Mouse (Mus musculus) intestine, embryonic 16.5 days (tissue): Measurements from ENCODE around the gene Gm14190. TPM values are rescaled to one million over a fixed set of nuclear protein-coding genes. Genes with fewer than 3 reads are reported as not detected.
"Not testable (repeated sequence)": the region's sequence is repeated elsewhere in the genome, so short reads cannot be mapped to it uniquely, and the experiment has no call there.

ENCODE experiments used
- ATAC-seq: fragments of 200-750 bp; cut with Nextera tagmentation; 2 replicates; pipeline ENCODE4 v1.8.0; 2017; ENCODE audit warnings: moderate TSS enrichment, moderate library complexity
- H3K27ac ChIP-seq: fragments of 300-500 bp; sonication (generic); 2 replicates; pipeline ENCODE4 v1.5.1; 2014; ENCODE audit warnings: mild to moderate bottlenecking, low read length
- H3K27me3 ChIP-seq: fragments of 300-500 bp; sonication (generic); replicated peaks from 2 replicates; pipeline ENCODE4 v1.6.1; 2014; ENCODE audit warnings: low read length, control low read depth, mixed read lengths; ENCODE audit not compliant: control insufficient read depth, insufficient read depth
- H3K36me3 ChIP-seq: fragments of 300-500 bp; sonication (generic); 2 replicates; pipeline ENCODE4 v1.6.1; 2014; ENCODE audit warnings: low read length, control low read depth; ENCODE audit not compliant: control insufficient read depth, insufficient read depth
- H3K4me1 ChIP-seq: fragments of 300-500 bp; sonication (generic); 2 replicates; pipeline ENCODE4 v1.6.1; 2014; ENCODE audit warnings: low read length, control low read depth, mixed read lengths; ENCODE audit not compliant: control insufficient read depth, insufficient read depth
- H3K4me2 ChIP-seq: fragments of 300-500 bp; sonication (generic); 2 replicates; pipeline ENCODE4 v1.6.1; 2014; ENCODE audit warnings: low read depth, low read length, control low read depth
- H3K4me3 ChIP-seq: fragments of 300-500 bp; sonication (generic); 2 replicates; pipeline ENCODE4 v1.5.1; 2014; ENCODE audit warnings: mild to moderate bottlenecking, low read length
- H3K9ac ChIP-seq: fragments of 300-500 bp; sonication (generic); 2 replicates; pipeline ENCODE4 v1.6.1; 2014; ENCODE audit warnings: low read depth, low read length
- H3K9me3 ChIP-seq: fragments of 300-500 bp; sonication (generic); 2 replicates; pipeline ENCODE4 v1.6.1; 2016; ENCODE audit warnings: low read length, control low read depth; ENCODE audit not compliant: control insufficient read depth
- WGBS: fragments of 180-500 bp; shearing (Covaris S2); extraction: QIAGEN DNeasy Blood & Tissue Kit; methylation state at CpG from one replicate; pipeline ENCODE4 v1.1.7; 2014; 5-methylcytosine and 5-hydroxymethylcytosine counted together
- polyA plus RNA-seq: library from polyadenylated mRNA; unstranded; fragments of >200 nt; fragmentation: Nextera tagmentation; extraction: Ambion mirVana; gene quantifications from 2 replicates; pipeline ENCODE4 v1.2.1, GENCODE M21; 2015

Gm14190 gene
- polyA plus RNA-seq, 1 experiment from 2014 or later, result not detected

DNA sequence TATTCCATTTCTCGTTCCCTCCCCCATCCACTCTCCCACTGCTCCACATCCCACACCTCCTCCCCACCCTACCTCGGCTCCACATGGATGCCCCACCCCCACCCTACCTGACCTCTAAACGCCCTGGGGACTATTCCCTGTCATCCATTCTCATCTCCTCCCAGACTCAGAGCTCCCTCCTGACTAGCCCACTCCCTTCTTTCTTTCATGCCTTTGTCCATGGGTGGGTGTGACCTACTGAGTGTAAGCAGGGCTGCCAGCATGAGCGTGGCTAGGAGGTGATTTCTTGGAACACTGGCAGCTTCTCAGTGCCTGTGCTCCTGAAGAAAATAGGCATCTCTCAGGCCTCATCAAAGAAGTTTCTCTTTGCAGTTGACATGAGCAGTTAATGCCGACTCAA lies 33.5 kb downstream of the Gm14190 start:
- Histone ChIP-seq H3K27ac (no peak overlapping the region), H3K4me1 (no peaks in the 10 kb centered on the region), H3K36me3 (no peaks in the 10 kb centered on the region), H3K4me3 (no peak overlapping the region), H3K9me3 (no peaks in the 10 kb centered on the region), H3K9ac (no peak overlapping the region), H3K27me3 (no peaks in the 10 kb centered on the region), H3K4me2 (no peak overlapping the region)
- WGBS, result 52% methylated on average over 5 of the region's 5 CpGs
- ATAC-seq, result no peak

DNA sequence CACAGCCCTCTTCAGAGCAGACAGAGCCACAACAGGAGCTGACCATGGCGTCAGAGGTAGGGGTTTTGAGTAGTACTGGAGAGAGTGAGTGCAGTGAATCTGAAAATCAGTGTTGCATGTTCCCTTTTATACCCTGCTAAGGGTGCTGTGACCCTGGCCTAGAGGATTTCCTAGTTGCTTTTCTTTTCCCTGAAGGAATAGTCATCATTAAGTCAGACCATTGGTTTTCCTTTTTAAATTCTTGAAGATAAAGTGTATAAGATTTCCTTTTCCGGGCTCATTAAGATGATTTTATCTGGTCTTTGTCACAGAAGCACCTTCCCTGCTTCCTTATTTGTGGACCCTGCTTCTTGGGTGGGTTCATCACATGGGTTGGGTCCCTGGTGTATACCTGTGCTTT lies 40.4 kb downstream of the Gm14190 start, which contains the start of gene Gm11555:
TSS of gene Gm11555 (minus strand) at position 101 of the 400 bp plus-strand sequence.
- Histone ChIP-seq H3K4me1 (no peaks in the 10 kb centered on the region), H3K9ac (no peak within 1 kb of the TSS), H3K36me3 (no peaks in the 10 kb centered on the region), H3K4me3 (no peak within 1 kb of the TSS), H3K9me3 (no peaks in the 10 kb centered on the region), H3K27me3 (no peaks in the 10 kb centered on the region), H3K27ac (no peak within 1 kb of the TSS), H3K4me2 (no peak within 1 kb of the TSS)
- 79% methylated on average over 2 of the region's 2 CpGs for WGBS
- ATAC-seq, result no peak

DNA sequence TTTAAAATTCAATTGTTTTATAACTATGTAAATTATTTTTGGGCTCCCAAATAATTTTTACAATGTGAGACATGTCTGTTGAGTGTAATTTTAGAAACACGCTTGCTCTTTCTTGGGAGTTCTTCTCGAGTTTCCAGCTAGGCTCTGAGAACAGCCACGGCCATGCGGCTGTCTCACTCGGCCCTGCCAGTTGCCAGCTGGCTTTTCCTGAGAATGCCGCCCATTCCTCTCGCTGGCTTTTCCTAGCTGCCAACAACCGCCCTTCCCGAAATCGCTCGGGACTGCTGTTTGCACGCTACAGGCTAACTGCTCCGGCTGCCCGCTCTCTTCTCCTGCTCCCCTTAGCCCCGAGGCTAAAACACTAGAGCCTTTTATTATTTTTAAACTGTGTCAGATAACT lies 44.1 kb downstream of the Gm14190 start:
- Histone ChIP-seq H3K4me2 (no peak overlapping the region), H3K27me3 (no peaks in the 10 kb centered on the region), H3K4me3 (no peak overlapping the region), H3K36me3 (no peaks in the 10 kb centered on the region), H3K9me3 (no peaks in the 10 kb centered on the region), H3K27ac (no peak overlapping the region), H3K9ac (no peak overlapping the region), H3K4me1 (no peaks in the 10 kb centered on the region)
- 88% methylated on average over 15 of the region's 15 CpGs for WGBS
- ATAC-seq, result no peak

DNA sequence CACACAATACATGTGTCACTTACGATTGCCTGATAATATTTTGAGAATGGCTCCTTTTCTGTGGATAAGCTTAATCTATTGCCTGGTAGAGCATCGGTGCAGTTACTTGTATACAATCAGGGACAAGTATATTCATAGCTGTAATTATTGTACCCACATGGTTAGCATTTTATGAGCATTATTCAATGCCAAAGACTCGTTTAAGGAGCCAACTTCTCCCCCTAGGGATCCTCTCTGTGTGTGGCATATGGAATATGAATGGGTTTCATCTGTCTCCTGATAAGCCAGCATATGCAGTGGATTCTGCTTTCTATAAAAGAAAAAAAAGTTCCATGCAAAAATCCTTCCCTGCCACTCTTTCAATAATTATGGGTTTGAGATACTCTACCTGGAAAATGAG lies 46.2 kb downstream of the Gm14190 start:
- 76% methylated on average over 3 of the region's 3 CpGs for WGBS
- H3K27ac ChIP-seq, result no peak overlapping the region

DNA sequence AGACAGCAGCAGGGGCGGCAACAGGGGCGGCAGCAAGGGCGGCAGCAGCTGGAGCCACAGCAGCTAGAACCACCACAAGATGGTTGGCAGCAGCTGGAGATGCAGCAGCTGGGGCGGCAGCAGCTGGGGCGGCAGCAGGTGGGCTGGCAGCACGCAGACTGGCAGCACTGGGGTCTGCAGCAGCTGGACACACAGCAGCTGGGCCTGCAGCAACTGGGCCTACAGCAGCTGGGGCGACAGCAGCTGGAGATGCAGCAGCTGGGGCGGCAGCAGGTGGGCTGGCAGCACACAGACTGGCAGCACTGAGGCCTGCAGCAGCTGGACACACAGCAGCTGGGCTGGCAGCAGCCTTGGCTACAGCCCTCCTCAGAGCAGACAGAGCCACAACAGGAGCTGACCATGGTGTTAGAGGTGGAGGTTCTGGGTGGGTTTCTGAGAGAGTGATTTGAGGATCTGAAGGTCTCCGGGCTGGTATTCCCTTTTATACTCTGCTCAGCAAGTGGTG lies 46.9 kb downstream of the Gm14190 start, which contains the start of gene Krtap4-7:
TSS of gene Krtap4-7 (minus strand) at position 455 of the 505 bp plus-strand sequence.
- H3K36me3 ChIP-seq, H3K4me2 ChIP-seq, H3K4me1 ChIP-seq, H3K27me3 ChIP-seq, H3K4me3 ChIP-seq, H3K27ac ChIP-seq, H3K9me3 ChIP-seq, H3K9ac ChIP-seq, ATAC-seq: not testable (repeated sequence)
- WGBS, result 83% methylated on average over 9 of the region's 9 CpGs

More for the DNA sequence above, 46.2 kb downstream of the Gm14190 start:
- ATAC-seq, result no peak
- no peaks in the 10 kb centered on the region for H3K9me3 ChIP-seq
- H3K36me3 ChIP-seq, result no peaks in the 10 kb centered on the region
- H3K9ac ChIP-seq, result no peak overlapping the region
- H3K4me3 ChIP-seq, result no peak overlapping the region
- H3K27me3 ChIP-seq, result no peaks in the 10 kb centered on the region
- no peaks in the 10 kb centered on the region for H3K4me1 ChIP-seq
- no peak overlapping the region for H3K4me2 ChIP-seq

DNA sequence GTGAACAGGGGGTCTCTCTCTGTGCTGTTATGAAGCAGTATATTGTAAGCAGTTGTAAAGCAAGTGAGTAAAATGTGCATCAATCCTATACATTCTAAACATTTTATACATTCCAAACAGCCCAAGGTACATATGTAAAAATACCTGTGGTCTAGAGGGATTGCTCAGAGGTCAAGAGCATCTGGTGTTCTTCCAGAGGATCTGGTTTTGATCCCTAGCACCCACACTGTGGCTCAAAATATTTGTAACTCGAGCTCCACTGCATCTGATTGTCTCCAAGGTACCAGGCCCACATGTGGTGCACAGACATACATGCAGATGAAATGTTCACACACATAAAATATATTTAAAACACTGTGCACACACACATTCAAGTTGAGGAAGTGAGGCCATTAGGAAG lies 49.6 kb downstream of the Gm14190 start:
- Histone ChIP-seq H3K9ac (no peak overlapping the region), H3K4me2 (no peak overlapping the region), H3K36me3 (no peaks in the 10 kb centered on the region), H3K9me3 (no peaks in the 10 kb centered on the region), H3K27ac (no peak overlapping the region), H3K27me3 (no peaks in the 10 kb centered on the region), H3K4me1 (no peaks in the 10 kb centered on the region), H3K4me3 (no peak overlapping the region)
- no peak for ATAC-seq
- 34% methylated on average over 1 of the region's 1 CpGs for WGBS

Other genes starting within 250 kb of the Gm14190 start
- 18.4 and 19.6 TPM in 2 replicates for gene Krt23, start 197.6 kb downstream of the Gm14190 start, polyA plus RNA-seq
- not detected in 2 replicates for gene Krt39, start 169.4 kb downstream of the Gm14190 start, polyA plus RNA-seq
- gene Krt40, start 147.6 kb downstream of the Gm14190 start, polyA plus RNA-seq, result not detected in 2 replicates
- gene Krtap3-3, start 139.9 kb downstream of the Gm14190 start, polyA plus RNA-seq, result not detected in 2 replicates
- not detected in 2 replicates for gene Krtap3-2, start 133.9 kb downstream of the Gm14190 start, polyA plus RNA-seq
- gene Gm11939, start 131.3 kb downstream of the Gm14190 start, polyA plus RNA-seq, result not detected in 2 replicates
- not detected in 2 replicates for gene Krtap3-1, start 124.1 kb downstream of the Gm14190 start, polyA plus RNA-seq
- not detected in 2 replicates for gene Krtap1-5, start 109.7 kb downstream of the Gm14190 start, polyA plus RNA-seq
- gene Krtap1-4, start 107.1 kb downstream of the Gm14190 start, polyA plus RNA-seq, result not detected in 2 replicates
- gene Krtap1-3, start 99.4 kb downstream of the Gm14190 start, polyA plus RNA-seq, result not detected in 2 replicates
- gene Krtap9-3, start 92.6 kb downstream of the Gm14190 start, polyA plus RNA-seq, result not detected in 2 replicates
- gene Gm11938, start 87.4 kb downstream of the Gm14190 start, polyA plus RNA-seq, result not detected in 2 replicates
- not detected in 2 replicates for gene Gm11937, start 80.6 kb downstream of the Gm14190 start, polyA plus RNA-seq
- gene Krtap2-4, start 75.9 kb downstream of the Gm14190 start, polyA plus RNA-seq, result not detected in 2 replicates
- not detected in 2 replicates for gene Gm11562, start 70.3 kb downstream of the Gm14190 start, polyA plus RNA-seq
- gene Krtap4-1, start 62.5 kb downstream of the Gm14190 start, polyA plus RNA-seq, result not detected in 2 replicates
- not detected in 2 replicates for gene Krtap4-2, start 55.7 kb downstream of the Gm14190 start, polyA plus RNA-seq
- not detected in 2 replicates for gene Krtap4-7, start 46.7 kb downstream of the Gm14190 start, polyA plus RNA-seq
- not detected in 2 replicates for gene Gm11555, start 40.5 kb downstream of the Gm14190 start, polyA plus RNA-seq
- gene Gm11563, start 31.8 kb downstream of the Gm14190 start, polyA plus RNA-seq, result not detected in 2 replicates
- not detected in 2 replicates for gene Krtap4-6, start 24.8 kb downstream of the Gm14190 start, polyA plus RNA-seq
- not detected in 2 replicates for gene Gm14180, start 43.5 kb upstream of the Gm14190 start, polyA plus RNA-seq
- not detected in 2 replicates for gene Gm11595, start 82.2 kb upstream of the Gm14190 start, polyA plus RNA-seq
- not detected in 2 replicates for gene Krtap4-8, start 90.0 kb upstream of the Gm14190 start, polyA plus RNA-seq
- gene Krtap4-9, start 94.5 kb upstream of the Gm14190 start, polyA plus RNA-seq, result not detected in 2 replicates
- gene Gm11596, start 102.7 kb upstream of the Gm14190 start, polyA plus RNA-seq, result not detected in 2 replicates
- gene Gm11569, start 108.2 kb upstream of the Gm14190 start, polyA plus RNA-seq, result not detected in 2 replicates
- not detected in 2 replicates for gene Gm11554, start 113.7 kb upstream of the Gm14190 start, polyA plus RNA-seq
- not detected in 2 replicates for gene Krtap4-13, start 119.2 kb upstream of the Gm14190 start, polyA plus RNA-seq
- gene Gm11564, start 124.9 kb upstream of the Gm14190 start, polyA plus RNA-seq, result not detected in 2 replicates
- gene 2300003K06Rik, start 147.3 kb upstream of the Gm14190 start, polyA plus RNA-seq, result not detected in 2 replicates
- not detected in 2 replicates for gene Krtap4-16, start 160.9 kb upstream of the Gm14190 start, polyA plus RNA-seq
- gene Gm11568, start 167.2 kb upstream of the Gm14190 start, polyA plus RNA-seq, result not detected in 2 replicates
- gene Gm11559, start 173.7 kb upstream of the Gm14190 start, polyA plus RNA-seq, result not detected in 2 replicates
- not detected in 2 replicates for gene Krtap9-1, start 182.6 kb upstream of the Gm14190 start, polyA plus RNA-seq
- gene Gm11567, start 188.4 kb upstream of the Gm14190 start, polyA plus RNA-seq, result not detected in 2 replicates
- not detected in 2 replicates for gene Krtap31-1, start 217.2 kb upstream of the Gm14190 start, polyA plus RNA-seq
- gene Gm11565, start 224.0 kb upstream of the Gm14190 start, polyA plus RNA-seq, result not detected in 2 replicates
- gene Krtap31-2, start 245.6 kb upstream of the Gm14190 start, polyA plus RNA-seq, result not detected in 2 replicates